Mouse (Mus musculus): ENCODE measurements at regions not wholly inside any gene's neighbourhood (a gene's known extent, or its start where the extent isn't known, plus 50 kb on each side); places are given as distances from the start of the nearest gene placed in this dataset.

DNA sequence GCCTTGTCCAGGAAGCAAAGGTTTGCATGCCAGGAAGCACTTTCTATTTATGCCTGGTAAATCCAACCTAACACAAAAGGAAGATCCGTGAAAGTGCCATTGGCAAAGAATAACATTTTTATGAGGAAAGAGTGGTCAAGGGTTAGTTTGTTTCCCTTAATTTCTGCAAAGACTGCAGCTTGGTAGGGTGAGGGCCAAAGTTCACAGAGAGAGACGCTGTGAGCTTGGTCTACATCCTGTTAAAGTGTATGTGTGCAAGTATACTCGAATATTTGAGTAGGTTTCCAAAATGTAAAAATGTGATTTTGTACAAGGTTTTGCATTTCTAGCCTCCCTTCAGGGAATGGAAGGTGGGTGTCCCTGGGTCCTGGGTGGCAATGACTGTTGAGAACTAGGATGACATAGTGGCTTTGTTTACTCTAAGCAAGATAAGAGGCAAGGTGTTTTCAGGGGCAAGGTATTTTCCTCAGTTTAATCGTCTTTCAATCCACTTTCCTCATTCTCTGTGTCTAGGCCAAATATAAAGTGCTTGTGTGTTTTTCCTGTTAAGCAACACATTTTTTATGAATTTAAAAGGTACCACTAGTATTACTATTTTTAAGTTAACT, 64.3 kb upstream of the Ralgapa2 start:
- H3K36me3 ChIP-seq (ENCODE audit: control insufficient read depth, insufficient read depth, low read length), result no peaks in the 10 kb centered on the region
- peaks cover 16% of the 10 kb centered on the region; the same call in 1 of the 2 replicates for H3K4me1 ChIP-seq (ENCODE audit: control insufficient read depth, insufficient read depth, low read length)
- no peak for ATAC-seq (ENCODE audit: low FRiP score, low read depth)
- no peak overlapping the region for H3K4me2 ChIP-seq (replicated peaks; ENCODE audit: low read depth, low read length, severe bottlenecking)
- no peak for DNase-seq (ENCODE audit: low spot score)
- TF ChIP-seq POLR2A (IDR thresholded peaks at IDR 0.05; ENCODE audit: borderline replicate concordance, extremely low read depth, insufficient read depth, insufficient read length), result no peak
- WGBS, result 40% methylated on average over 4 of the region's 4 CpGs
- 0 out of 2 replicates have a peak overlapping the region, but pooled peaks have one; percentile 39 for H3K27ac ChIP-seq (replicated peaks; ENCODE audit: low read depth, low read length)
- H3K9me3 ChIP-seq (ENCODE audit: control insufficient read depth, low read length), result no peaks in the 10 kb centered on the region
- no peak overlapping the region for H3K4me3 ChIP-seq (replicated peaks; ENCODE audit: low read length)
- no peak overlapping the region for H3K9ac ChIP-seq (ENCODE audit: low read depth, low read length, severe bottlenecking)
- H3K27me3 ChIP-seq (ENCODE audit: control insufficient read depth, insufficient read depth, low read length), result no peaks in the 10 kb centered on the region

DNA sequence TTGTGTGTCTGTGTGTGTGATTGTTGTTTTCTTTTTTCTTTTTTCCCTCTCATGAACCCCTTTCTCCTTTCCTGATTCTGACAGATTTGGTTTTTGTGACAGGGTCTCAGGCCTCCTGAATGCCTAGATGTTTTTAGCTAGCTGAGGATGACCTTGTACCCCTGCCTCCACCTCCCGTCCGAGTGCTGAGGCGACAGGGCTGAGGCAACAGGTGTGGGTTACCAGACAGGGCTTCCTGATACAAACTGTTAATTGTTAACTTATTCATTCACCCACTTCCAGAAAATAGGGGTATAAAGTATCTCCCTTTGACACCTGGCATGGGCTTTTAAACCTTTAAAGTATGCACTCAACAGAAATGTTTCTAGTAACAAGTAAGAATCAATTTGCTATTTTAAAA, 65.0 kb upstream of the Ralgapa2 start:
- no peak overlapping the region for H3K9ac ChIP-seq (ENCODE audit: low read depth, low read length, severe bottlenecking)
- DNase-seq (ENCODE audit: low spot score) (no peak), ATAC-seq (ENCODE audit: low FRiP score, low read depth) (no peak)
- no peak for TF ChIP-seq POLR2A (IDR thresholded peaks at IDR 0.05; ENCODE audit: borderline replicate concordance, extremely low read depth, insufficient read depth, insufficient read length)
- H3K36me3 ChIP-seq (ENCODE audit: control insufficient read depth, insufficient read depth, low read length), result no peaks in the 10 kb centered on the region
- H3K4me2 ChIP-seq (replicated peaks; ENCODE audit: low read depth, low read length, severe bottlenecking), result no peak overlapping the region
- no peak overlapping the region for H3K27ac ChIP-seq (replicated peaks; ENCODE audit: low read depth, low read length)
- no peaks in the 10 kb centered on the region for H3K27me3 ChIP-seq (ENCODE audit: control insufficient read depth, insufficient read depth, low read length)
- peaks cover 16% of the 10 kb centered on the region; the same call in 1 of the 2 replicates for H3K4me1 ChIP-seq (ENCODE audit: control insufficient read depth, insufficient read depth, low read length)
- WGBS, result 59% methylated on average over 3 of the region's 3 CpGs
- no peaks in the 10 kb centered on the region for H3K9me3 ChIP-seq (ENCODE audit: control insufficient read depth, low read length)
- no peak overlapping the region for H3K4me3 ChIP-seq (replicated peaks; ENCODE audit: low read length)

DNA sequence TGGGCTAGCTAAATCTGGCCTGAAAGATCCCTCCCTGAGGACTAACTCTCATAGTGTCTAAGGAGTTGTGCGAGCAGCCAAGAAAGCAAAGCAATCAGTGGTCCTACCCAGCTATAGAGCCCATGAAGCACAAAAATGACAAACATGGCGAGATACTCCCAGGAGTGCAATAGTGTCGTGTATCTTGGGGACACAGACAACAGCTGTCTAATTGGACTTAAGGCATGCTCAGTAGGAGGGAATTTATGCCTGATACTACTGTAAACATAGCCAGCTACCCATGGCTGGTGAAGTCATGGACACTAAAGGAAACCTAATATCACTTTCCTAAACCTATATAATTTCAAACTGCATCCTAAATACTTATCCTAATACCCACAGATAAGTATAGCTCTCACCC, 69.1 kb upstream of the Ralgapa2 start:
- peaks cover 3% of the 10 kb centered on the region; the same call in 1 of the 2 replicates for H3K4me1 ChIP-seq (ENCODE audit: control insufficient read depth, insufficient read depth, low read length)
- ATAC-seq (ENCODE audit: low FRiP score, low read depth) (no peak), DNase-seq (ENCODE audit: low spot score) (no peak)
- H3K27me3 ChIP-seq (ENCODE audit: control insufficient read depth, insufficient read depth, low read length), result no peaks in the 10 kb centered on the region
- H3K36me3 ChIP-seq (ENCODE audit: control insufficient read depth, insufficient read depth, low read length), result no peaks in the 10 kb centered on the region
- H3K9me3 ChIP-seq (ENCODE audit: control insufficient read depth, low read length), result no peaks in the 10 kb centered on the region
- no peak overlapping the region for H3K4me3 ChIP-seq (replicated peaks; ENCODE audit: low read length)
- no peak overlapping the region for H3K4me2 ChIP-seq (replicated peaks; ENCODE audit: low read depth, low read length, severe bottlenecking)
- no peak overlapping the region for H3K27ac ChIP-seq (replicated peaks; ENCODE audit: low read depth, low read length)
- H3K9ac ChIP-seq (ENCODE audit: low read depth, low read length, severe bottlenecking), result no peak overlapping the region
- TF ChIP-seq POLR2A (IDR thresholded peaks at IDR 0.05; ENCODE audit: borderline replicate concordance, extremely low read depth, insufficient read depth, insufficient read length), result no peak
- 90% methylated on average over 3 of the region's 3 CpGs for WGBS

DNA sequence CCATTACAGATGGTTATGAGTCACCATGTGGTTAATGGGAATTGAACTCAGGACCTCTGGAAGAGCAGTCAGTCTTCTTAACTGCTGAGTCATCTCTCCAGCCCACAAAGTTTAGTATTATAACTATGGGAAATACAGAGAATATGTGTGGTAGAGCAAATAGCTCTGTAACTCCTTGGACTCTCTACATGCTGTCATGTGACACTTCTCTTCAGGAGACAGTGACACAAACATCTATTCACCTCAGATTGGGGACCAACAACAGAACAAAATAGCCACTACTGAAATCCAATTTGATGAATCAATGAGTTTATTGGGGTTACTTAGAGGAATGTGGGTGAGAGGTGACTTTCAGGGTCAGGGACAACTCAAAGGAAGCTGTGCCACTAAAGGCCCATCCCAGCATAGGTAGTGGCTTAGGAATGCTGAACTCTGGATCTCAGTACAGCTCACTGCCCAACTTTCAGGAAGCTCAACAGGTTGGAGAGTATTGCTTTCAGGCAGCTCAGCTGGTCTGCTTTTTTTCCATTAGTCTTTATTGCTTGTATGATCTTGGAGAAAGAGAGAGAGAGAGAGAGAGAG, 71.8 kb upstream of the Ralgapa2 start:
- Histone ChIP-seq H3K4me3 (replicated peaks; ENCODE audit: low read length) (no peak overlapping the region), H3K4me1 (ENCODE audit: control insufficient read depth, insufficient read depth, low read length) (no peaks in the 10 kb centered on the region), H3K27me3 (ENCODE audit: control insufficient read depth, insufficient read depth, low read length) (no peaks in the 10 kb centered on the region), H3K27ac (replicated peaks; ENCODE audit: low read depth, low read length) (no peak overlapping the region), H3K9me3 (ENCODE audit: control insufficient read depth, low read length) (no peaks in the 10 kb centered on the region), H3K36me3 (ENCODE audit: control insufficient read depth, insufficient read depth, low read length) (no peaks in the 10 kb centered on the region), H3K9ac (ENCODE audit: low read depth, low read length, severe bottlenecking) (no peak overlapping the region), H3K4me2 (replicated peaks; ENCODE audit: low read depth, low read length, severe bottlenecking) (no peak overlapping the region)
- no peak for DNase-seq (ENCODE audit: low spot score)
- TF ChIP-seq POLR2A (IDR thresholded peaks at IDR 0.05; ENCODE audit: borderline replicate concordance, extremely low read depth, insufficient read depth, insufficient read length), result no peak
- no peak for ATAC-seq (ENCODE audit: low FRiP score, low read depth)

DNA sequence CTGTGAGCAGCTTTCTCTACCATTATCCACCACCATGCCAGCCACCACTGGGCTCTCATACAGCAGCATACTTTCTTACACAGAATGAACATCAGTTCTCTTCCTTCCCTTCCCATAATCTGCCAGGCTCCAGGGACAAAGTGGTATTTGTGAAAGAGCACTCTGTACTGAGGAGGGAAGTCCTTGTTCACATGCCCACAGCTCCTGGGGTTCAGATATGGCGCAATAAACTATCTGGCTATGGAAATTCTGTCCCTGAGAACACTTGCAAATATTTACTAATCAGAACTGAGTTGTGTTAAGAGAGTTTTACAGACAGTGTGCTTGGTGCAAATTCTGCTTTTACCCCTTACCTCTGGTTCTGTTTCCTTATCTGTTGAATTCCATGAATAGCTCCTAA, 74.2 kb upstream of the Ralgapa2 start:
- ATAC-seq (ENCODE audit: low FRiP score, low read depth) (no peak), DNase-seq (ENCODE audit: low spot score) (no peak)
- no peak overlapping the region for H3K4me3 ChIP-seq (replicated peaks; ENCODE audit: low read length)
- no peaks in the 10 kb centered on the region for H3K9me3 ChIP-seq (ENCODE audit: control insufficient read depth, low read length)
- H3K9ac ChIP-seq (ENCODE audit: low read depth, low read length, severe bottlenecking), result no peak overlapping the region
- WGBS, result 82% methylated on average over 1 of the region's 1 CpGs
- no peaks in the 10 kb centered on the region for H3K27me3 ChIP-seq (ENCODE audit: control insufficient read depth, insufficient read depth, low read length)
- no peaks in the 10 kb centered on the region for H3K4me1 ChIP-seq (ENCODE audit: control insufficient read depth, insufficient read depth, low read length)
- H3K27ac ChIP-seq (replicated peaks; ENCODE audit: low read depth, low read length), result no peak overlapping the region
- H3K4me2 ChIP-seq (replicated peaks; ENCODE audit: low read depth, low read length, severe bottlenecking), result no peak overlapping the region
- no peaks in the 10 kb centered on the region for H3K36me3 ChIP-seq (ENCODE audit: control insufficient read depth, insufficient read depth, low read length)
- TF ChIP-seq POLR2A (IDR thresholded peaks at IDR 0.05; ENCODE audit: borderline replicate concordance, extremely low read depth, insufficient read depth, insufficient read length), result no peak
